Mouse (Mus musculus) adrenal gland, adult 8-10 months (tissue): ENCODE results near the gene Gm17175. TPM values are rescaled to one million over a fixed set of nuclear protein-coding genes. Genes with fewer than 3 reads are reported as not detected.
"Not testable (repeated sequence)": the region's sequence is repeated elsewhere in the genome, so short reads cannot be mapped to it uniquely, and the experiment has no call there.

Experiments
- DNase-seq: peaks from one replicate; pipeline ENCODE4 v3.0.0; 2022
- total RNA-seq, 4 experiments: library from RNA; stranded (reverse); gene quantifications; 2 replicates each; pipeline ENCODE4 v1.2.4; 2022

Gm17175 gene
- not detected for total RNA-seq

- not testable (repeated sequence) for DNase-seq
Observed at GRCm38 (mm10) chr14:51573963-51574362, at the start of gene Gm17175. TSS of gene Gm17175 (minus strand) at chr14:51574063.

DNA sequence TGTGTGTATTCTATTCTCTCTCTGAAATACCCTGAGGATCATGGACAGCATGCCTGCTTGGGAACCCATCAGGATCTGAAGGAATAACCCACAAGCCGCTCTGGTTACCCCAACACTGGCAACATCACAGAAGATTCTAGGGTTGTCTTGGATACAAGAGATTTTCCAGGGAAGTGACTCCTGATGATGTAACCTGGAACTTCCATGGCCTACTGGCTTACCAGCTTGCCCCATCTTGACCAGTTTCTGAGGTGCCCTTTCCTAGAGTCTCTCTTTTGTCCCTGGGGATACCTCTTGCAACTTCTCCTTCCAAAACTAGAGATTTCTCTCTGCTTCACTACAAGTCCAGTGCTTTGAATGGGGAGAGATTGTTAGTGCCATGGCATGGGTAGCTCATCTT lies 37.3 kb upstream of the Gm17175 start, which contains the start of gene Gm17078:
Gm17078 (minus strand) TSS at position 101 of the 400 bp plus-strand sequence.
- no peak for DNase-seq

DNA sequence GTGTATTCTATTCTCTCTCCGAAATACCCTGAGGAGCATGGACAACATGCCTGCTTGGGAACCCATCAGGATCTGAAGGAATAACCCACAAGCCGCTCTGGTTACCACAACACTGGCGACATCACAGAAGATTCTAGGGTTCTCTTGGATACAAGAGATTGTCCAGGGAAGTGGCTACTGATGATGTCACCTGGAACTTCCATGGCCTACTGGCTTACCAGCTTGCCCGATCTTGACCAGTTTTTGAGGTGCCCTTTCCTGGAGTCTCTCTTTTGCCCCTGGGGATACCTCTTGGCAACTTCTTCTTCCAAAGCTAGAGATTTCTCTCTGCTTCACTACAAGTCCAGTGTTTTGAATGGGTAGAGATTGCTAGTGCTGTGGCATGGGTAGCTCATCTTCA lies 18.2 kb upstream of the Gm17175 start, which contains the start of gene Gm17174:
Gm17174 (minus strand) TSS at position 101 of the 400 bp plus-strand sequence.
- DNase-seq: not testable (repeated sequence)

- no peak for DNase-seq
Observed at GRCm38 (mm10) chr14:51552490-51552889, 21.4 kb downstream of the Gm17175 start, which contains the start of gene Gm5622. TSS of gene Gm5622 (plus strand) at chr14:51552790.

Other genes starting within 250 kb of the Gm17175 start
- gene Gm7247, start 212.3 kb downstream of the Gm17175 start, total RNA-seq: not detected
- gene Vmn2r88, start 163.2 kb downstream of the Gm17175 start, total RNA-seq: not detected
- not detected for gene Vmn2r89, start 122.2 kb downstream of the Gm17175 start, total RNA-seq
- gene Gm5622, start 21.3 kb downstream of the Gm17175 start, total RNA-seq: not detected
- gene Gm17174, start 18.1 kb upstream of the Gm17175 start, total RNA-seq: not detected
- not detected for gene Gm17078, start 37.2 kb upstream of the Gm17175 start, total RNA-seq
- not detected for gene Gm4181, start 61.6 kb upstream of the Gm17175 start, total RNA-seq
- gene Gm17079, start 121.4 kb upstream of the Gm17175 start, total RNA-seq: not detected
- not detected for gene Gm5800, start 143.1 kb upstream of the Gm17175 start, total RNA-seq
- not detected for gene Ang4, start 199.5 kb upstream of the Gm17175 start, total RNA-seq
- gene AY358078, start 226.0 kb upstream of the Gm17175 start, total RNA-seq: not detected